In genomic region chr2:58179056-58179455, GRCm38 (mm10) we compare ENCODE assay signal across 17 mouse cellular contexts. TPM values are rescaled to one million over a fixed set of nuclear protein-coding genes. Genes with fewer than 3 reads are reported as not detected.
DNase-seq lines count a peak whose midpoint lies in the region; ATAC-seq and TF ChIP-seq lines count a peak whose summit lies in the region.
"Had no signal": no experiment of that assay in that cellular context is flagged by ENCODE, and none has a peak within 500 bp of the region (broad histone marks: within the 10 kb centered on the region; RNA-seq: fewer than 3 reads in every experiment).

No protein-coding gene starts in this region.

- no peak for TF ChIP-seq CTCF in cerebellum, adult 2 months (IDR thresholded peaks at IDR 0.05; ENCODE audit: borderline replicate concordance, insufficient read depth, low read depth, low read length)

- no peaks in the 10 kb centered on the region for H3K27me3 ChIP-seq in cerebellum, adult 2 months (ENCODE audit: control insufficient read depth, insufficient read depth, low read length)
- H3K27me3 ChIP-seq: heart, embryonic 15.5 days had no signal

- H3K27ac ChIP-seq in cerebellum, adult 2 months (ENCODE audit: insufficient read depth, low read length) = no peak overlapping the region
- H3K27ac ChIP-seq: heart, embryonic 15.5 days; hindbrain, embryonic 14.5 days had no signal

- WGBS in cerebellum, adult 2 months = 56% methylated on average over 1 of the region's 1 CpGs

- no peak for TF ChIP-seq POLR2A in cerebellum, adult 2 months (IDR thresholded peaks at IDR 0.05; ENCODE audit: borderline replicate concordance, insufficient read depth, low read length)

- H3K4me3 ChIP-seq in cerebellum, adult 2 months (replicated peaks; ENCODE audit: insufficient read depth, low read depth, low read length) = no peak overlapping the region
- H3K4me3 ChIP-seq: erythroblast, embryonic 14.5 days; heart, embryonic 15.5 days; myocyte had no signal

- peak; percentile 65 for ATAC-seq in common myeloid progenitor, adult 5-6 weeks (replicated peaks; ENCODE audit: low read depth, poor library complexity, severe bottlenecking)
- ATAC-seq in monocyte, adult 5-6 weeks (replicated peaks; ENCODE audit: insufficient number of reproducible peaks, low FRiP score, low TSS enrichment, poor library complexity, severe bottlenecking) = peak; percentile 74
- ATAC-seq: forebrain, embryonic 16.5 days had no signal

- peak; percentile 84 for DNase-seq in CD4-positive, CD25-positive, alpha-beta regulatory T cell, adult 2 months (ENCODE audit: low read depth, low spot score)
- DNase-seq in thymus, postnatal 25 days = peak; percentile 54
- no peak for DNase-seq in cerebellum, adult 2 months
- DNase-seq in testis, postnatal 14 days (ENCODE audit: low spot score) = no peak
- no peak for DNase-seq in cerebellum, adult 18-20 months
- DNase-seq: adrenal gland, postnatal 10 days; cerebellum, adult 11-12 months; kidney, adult 18-20 months; kidney, postnatal 14 days; layer of hippocampus, adult 9-11 months had no signal

- H3K4me1 ChIP-seq in cerebellum, adult 2 months (ENCODE audit: control insufficient read depth, insufficient read depth, low read length) = peaks cover 13% of the 10 kb centered on the region; the same call in 1 of the 2 replicates

RNA-seq across cellular contexts. Expression of gene Cytip, which starts 16.3 kb away (rescaled TPM):
- total RNA-seq in common myeloid progenitor, adult 5-6 weeks (2017) = 23.5 and 45.5 TPM in 2 replicates
- total RNA-seq in monocyte, adult 5-6 weeks (2017) = 820 to 1,108 TPM (median 1,028 TPM) in 3 replicates
- polyA plus RNA-seq in cerebellum, adult 2 months (2012; rRNA removed) = 0.38 and 0.40 TPM in 2 replicates
- polyA plus RNA-seq: erythroblast, embryonic 14.5 days; hindbrain, embryonic 14.5 days had no signal

Comparison
In these comparisons a context has a peak if more than half of its experiments do, and no peak if none do; other contexts are left out.
1. DNase-seq: peak in CD4-positive, CD25-positive, alpha-beta regulatory T cell, adult 2 months (single experiment) and thymus, postnatal 25 days (single experiment); none in cerebellum, adult 2 months (0 of 2), testis, postnatal 14 days (single experiment) and cerebellum, adult 18-20 months (0 of 2).
2. RNA of gene Cytip, which starts 16.3 kb away (total RNA-seq): 820 to 1,108 TPM in monocyte, adult 5-6 weeks; 23.5 to 45.5 TPM in common myeloid progenitor, adult 5-6 weeks; every median in the first group is over 10 times any median in the second.